Mouse (Mus musculus) layer of hippocampus, adult 9-10 months (tissue): ENCODE data around the gene Ttc7b.

ENCODE experiments used
- DNase-seq: peaks from one replicate; pipeline ENCODE4 v3.0.0; 2022; ENCODE audit warnings: low spot score

Gene Ttc7b

GRCm38 (mm10) chr12:100304280-100304679 lies 216.3 kb downstream of the Ttc7b start:
- no peak for DNase-seq

GRCm38 (mm10) chr12:100303141-100303540 lies 217.5 kb downstream of the Ttc7b start:
- DNase-seq = no peak

- no peak for DNase-seq
Observed at GRCm38 (mm10) chr12:100300446-100300845, 220.2 kb downstream of the Ttc7b start.

GRCm38 (mm10) chr12:100299322-100299726 lies 221.3 kb downstream of the Ttc7b start:
- no peak for DNase-seq

GRCm38 (mm10) chr12:100298788-100299187 lies 221.8 kb downstream of the Ttc7b start:
- DNase-seq = no peak

GRCm38 (mm10) chr12:100297961-100298360 lies 222.7 kb downstream of the Ttc7b start:
- no peak for DNase-seq

GRCm38 (mm10) chr12:100294457-100294856 lies 226.2 kb downstream of the Ttc7b start:
- no peak for DNase-seq

GRCm38 (mm10) chr12:100293956-100294355 lies 226.7 kb downstream of the Ttc7b start:
- DNase-seq = no peak

GRCm38 (mm10) chr12:100290711-100291685 lies 229.6 kb downstream of the Ttc7b start:
- DNase-seq = no peak

- DNase-seq = no peak
Observed at GRCm38 (mm10) chr12:100290178-100290531, 230.5 kb downstream of the Ttc7b start.

GRCm38 (mm10) chr12:100289267-100290177 lies 231.1 kb downstream of the Ttc7b start:
- DNase-seq = no peak

GRCm38 (mm10) chr12:100288018-100288417 lies 232.6 kb downstream of the Ttc7b start:
- no peak for DNase-seq

- DNase-seq = no peak
Observed at GRCm38 (mm10) chr12:100287565-100287964, 233.1 kb downstream of the Ttc7b start.

- no peak for DNase-seq
Observed at GRCm38 (mm10) chr12:100283283-100283682, 237.3 kb downstream of the Ttc7b start.

GRCm38 (mm10) chr12:100282025-100282885 lies 238.4 kb downstream of the Ttc7b start:
- DNase-seq = no peak

GRCm38 (mm10) chr12:100280972-100281794 lies 239.4 kb downstream of the Ttc7b start:
- no peak for DNase-seq

- DNase-seq = no peak
Observed at GRCm38 (mm10) chr12:100279898-100280297, 240.7 kb downstream of the Ttc7b start.

- no peak for DNase-seq
Observed at GRCm38 (mm10) chr12:100278358-100278757, 242.3 kb downstream of the Ttc7b start.

- no peak for DNase-seq
Observed at GRCm38 (mm10) chr12:100277534-100277905, 243.1 kb downstream of the Ttc7b start.

GRCm38 (mm10) chr12:100276607-100277533 lies 243.8 kb downstream of the Ttc7b start:
- DNase-seq = no peak
